Mouse (Mus musculus) thymus, adult 18-20 months (tissue): Measurements from ENCODE around the gene Cuta.
"Not testable (repeated sequence)": the region's sequence is repeated elsewhere in the genome, so short reads cannot be mapped to it uniquely, and the experiment has no call there.

Experiments
- DNase-seq, 2 experiments: peaks; one replicate each; pipeline ENCODE4 v3.0.0; 2022; ENCODE audit warnings: mixed read lengths in 2 of 2

Gene Cuta

DNA sequence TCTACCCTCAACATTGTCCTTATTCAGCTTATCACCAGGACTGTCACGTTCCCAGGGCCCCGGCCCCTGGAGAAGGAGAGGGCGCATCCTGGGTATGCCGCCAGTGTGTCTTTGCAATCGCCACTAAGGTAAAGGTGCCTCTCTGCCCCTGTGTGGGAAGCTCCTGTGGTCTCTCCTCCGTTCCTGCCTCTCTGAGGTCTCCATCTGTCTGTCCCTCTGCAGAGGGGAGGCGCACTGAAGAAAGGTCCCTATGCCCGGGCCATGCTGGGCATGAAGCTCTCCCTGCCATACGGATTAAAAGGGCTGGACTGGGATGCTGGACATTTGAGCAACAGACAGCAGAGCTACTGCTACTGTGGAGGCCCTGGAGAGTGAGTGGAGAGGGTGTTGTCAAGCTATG is 4.3 kb downstream of the Cuta start:
- no peak for DNase-seq

DNA sequence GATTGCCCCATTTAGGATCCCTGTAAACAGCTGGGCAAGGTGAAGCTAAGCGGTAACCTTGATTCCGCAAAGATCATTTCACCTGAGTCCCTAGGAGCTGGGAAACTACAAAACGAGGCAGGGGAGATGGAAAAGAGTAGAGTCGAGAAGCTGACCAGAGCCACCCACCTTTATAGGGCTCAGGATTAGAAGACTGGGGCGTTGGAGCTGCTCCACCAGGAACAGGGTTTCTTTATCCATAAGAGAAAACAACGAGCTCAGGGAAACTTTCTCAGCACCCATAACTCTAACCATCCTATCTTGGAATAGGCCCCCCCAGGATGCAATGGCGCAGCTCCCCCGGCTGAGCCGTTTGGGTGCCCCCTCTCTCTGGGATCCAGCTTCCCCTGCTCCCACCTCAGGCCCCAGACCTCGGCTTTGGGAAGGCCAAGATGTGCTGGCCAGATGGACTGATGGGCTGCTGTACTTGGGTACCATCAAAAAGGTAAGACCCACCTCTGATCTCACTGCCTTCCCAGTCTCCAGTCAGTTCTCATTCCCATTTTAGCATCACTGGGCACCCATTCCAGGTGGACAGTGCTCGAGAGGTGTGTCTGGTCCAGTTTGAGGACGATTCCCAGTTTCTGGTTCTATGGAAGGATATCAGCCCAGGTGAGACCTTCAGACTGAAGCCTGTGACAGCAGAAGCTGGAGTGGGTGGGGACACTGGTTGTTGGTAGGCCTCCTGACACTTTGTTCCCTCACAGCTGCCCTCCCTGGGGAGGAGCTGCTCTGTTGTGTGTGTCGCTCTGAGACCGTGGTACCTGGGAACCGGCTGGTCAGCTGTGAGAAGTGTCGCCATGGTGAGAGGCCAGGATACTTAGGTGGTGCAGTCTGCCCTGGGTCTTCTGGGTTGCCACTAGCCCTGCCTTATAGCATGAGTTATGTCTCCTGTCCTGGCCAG is 5.2 kb downstream of the Cuta start:
- no peak for DNase-seq

DNA sequence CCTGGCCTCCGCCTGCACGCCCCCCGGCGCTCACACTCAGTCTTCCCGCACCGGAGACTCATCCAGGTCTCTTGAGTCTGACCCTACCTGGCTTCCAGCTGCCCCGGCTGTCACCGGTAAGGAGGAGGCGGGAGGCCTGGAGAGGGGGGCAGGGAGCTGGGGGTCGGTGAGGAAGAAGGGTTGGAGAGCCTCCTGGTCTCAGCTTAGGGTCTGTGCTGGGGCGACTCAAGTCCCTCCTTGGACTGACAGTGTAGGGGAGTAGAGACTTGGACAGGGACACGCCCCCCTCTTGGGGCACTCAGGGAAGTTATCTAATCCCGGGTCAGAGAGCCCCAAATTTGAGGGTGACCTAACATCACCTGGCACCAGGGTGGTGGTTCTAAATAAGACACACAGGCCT is 6.0 kb downstream of the Cuta start:
- no peak for DNase-seq

DNA sequence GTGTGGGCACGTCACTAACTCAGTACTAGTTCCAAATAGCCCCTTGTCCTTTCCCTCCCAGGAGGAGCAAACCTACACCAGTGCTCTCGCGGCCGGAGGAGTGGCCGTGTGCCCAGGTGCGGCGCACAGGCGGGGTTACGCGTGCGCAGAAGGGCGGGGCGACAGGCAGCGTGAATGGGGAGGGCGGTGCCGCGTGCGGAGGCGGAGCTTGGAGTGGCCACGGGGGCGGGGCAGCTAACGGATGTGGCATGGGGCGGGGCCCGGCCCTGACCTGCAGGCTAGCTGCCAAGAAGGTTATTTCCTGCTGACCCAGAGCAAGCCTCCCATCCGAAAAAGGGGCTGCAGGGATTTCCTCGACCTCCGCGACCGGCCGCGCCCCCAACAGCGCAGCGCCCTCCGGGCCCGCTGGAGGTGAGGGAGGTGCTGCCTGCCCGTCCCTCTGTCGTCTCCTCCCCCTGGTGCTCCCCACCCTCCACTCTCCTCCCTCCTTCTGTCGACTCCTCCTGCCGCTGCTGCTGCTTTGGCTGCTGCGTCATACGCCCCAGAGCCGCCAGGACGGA is 6.5 kb downstream of the Cuta start, which contains the start of gene Phf1:
TSS of gene Phf1 (plus strand) at position 214 of the 560 bp plus-strand sequence.
- DNase-seq, result peak; percentile 93 to 95

DNA sequence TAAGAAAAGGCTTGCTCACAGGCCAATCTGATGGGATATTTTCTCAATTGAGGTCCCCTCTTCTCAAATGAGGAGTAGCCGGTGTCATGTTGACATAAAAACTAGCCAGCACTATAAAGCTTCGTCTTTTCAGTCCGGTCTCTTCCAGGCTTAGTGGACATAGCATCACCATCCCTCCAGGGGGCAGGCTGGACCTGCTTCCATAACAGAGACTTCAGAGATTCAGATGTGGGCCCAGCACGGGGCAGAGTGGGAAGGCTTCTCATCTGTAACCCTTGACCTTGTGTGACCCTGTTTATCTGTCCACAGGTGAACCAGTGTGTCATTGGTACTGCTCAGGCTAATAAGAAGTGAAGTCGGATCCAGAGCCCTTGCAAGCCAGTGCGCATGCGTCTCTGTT is 7.6 kb downstream of the Cuta start:
- DNase-seq, result not testable (repeated sequence)

DNA sequence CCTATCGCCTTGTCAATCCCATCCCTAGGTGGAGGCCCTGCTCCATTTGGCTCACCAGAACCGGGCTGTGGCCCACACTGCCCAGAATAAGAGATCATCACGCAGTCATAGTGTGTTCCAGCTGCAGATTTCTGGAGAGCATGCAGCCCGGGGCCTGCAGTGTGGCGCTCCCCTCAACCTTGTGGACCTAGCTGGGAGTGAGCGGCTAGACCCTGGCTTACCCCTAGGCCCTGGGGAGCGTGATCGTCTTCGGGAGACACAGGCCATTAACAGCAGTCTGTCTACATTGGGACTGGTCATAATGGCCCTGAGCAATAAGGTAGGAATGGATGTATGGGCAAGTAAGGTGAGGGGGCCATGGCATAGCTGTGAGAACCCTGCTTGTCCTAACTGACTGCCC is 14.0 kb downstream of the Cuta start:
- not testable (repeated sequence) for DNase-seq

DNA sequence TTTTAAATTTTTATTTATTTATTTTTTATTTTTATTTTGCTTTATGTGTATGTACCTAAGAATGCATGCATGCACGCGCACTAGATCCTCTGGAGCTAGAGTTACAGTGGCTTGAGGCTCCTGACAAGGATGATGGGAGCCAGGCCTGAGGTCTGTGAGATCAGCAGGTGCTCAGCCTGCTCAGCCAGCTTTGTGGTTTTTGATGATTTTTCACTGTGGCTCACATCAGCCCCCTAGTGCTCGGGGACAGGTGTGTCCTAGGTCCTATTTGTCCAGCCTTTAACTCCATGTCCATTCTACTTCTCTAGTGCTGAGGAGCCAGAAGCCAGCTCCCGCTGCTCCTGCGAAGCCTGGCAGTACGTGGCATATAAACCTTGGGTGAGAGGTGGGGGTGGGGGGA is 17.0 kb downstream of the Cuta start:
- DNase-seq, result not testable (repeated sequence)

DNA sequence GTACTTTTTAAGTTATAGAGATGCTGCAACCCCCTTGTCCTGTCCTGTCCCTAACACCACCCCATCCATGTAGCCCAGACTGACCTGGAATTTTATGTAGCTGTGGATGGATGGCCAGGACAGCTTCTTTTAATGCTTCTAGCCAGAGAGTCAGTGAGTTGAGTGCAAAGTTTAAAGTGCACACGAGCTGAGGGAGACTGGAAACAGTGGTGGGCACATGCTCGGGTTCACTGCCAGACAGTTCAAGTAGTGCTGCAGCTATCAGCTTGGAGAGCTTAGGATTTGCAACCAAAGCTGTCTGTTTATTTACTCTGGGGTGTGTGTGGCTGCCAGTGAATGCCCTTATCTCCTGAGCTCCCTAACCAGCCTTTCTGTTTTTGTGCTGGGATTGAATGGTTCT is 19.9 kb downstream of the Cuta start:
- not testable (repeated sequence) for DNase-seq

DNA sequence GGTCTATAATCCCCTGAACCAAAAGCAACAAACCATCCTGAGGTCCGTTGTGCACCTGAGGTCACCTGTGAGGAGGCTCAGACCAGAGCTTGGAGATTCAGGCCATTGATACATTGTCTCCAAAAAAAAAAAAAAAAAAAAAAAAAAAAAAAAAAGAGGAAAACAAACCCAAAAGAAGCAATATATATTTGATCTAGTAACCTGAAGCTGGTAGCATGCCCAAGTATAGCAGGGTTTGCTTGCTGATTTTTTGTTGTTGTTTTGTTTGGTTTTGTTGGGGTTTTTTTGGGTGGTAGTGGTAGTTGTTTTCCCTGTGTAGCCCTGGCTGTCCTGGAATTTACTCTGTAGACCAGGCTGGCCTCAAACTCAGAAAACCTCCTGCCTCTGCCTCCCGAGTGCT is 21.0 kb downstream of the Cuta start:
- DNase-seq, result no peak

DNA sequence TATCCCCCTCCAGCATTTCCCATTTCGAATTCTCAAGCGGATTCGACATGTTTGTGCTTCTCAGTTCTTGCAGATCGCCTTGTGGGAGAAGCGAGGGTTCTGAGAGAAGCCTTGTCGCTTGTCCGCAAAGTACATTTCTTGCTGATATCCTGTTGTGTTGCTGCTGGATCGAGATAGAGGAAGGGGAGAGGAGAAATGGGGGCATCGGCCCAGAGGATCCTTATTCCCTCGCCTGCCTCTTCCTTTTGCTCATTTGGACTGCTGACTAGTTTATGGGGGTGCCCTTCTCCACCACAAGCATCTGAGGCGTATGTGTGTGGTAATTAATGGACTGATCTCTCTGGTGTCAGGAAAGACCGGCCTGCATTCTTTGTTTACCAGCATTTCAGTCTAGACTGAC is 21.8 kb downstream of the Cuta start:
- not testable (repeated sequence) for DNase-seq

DNA sequence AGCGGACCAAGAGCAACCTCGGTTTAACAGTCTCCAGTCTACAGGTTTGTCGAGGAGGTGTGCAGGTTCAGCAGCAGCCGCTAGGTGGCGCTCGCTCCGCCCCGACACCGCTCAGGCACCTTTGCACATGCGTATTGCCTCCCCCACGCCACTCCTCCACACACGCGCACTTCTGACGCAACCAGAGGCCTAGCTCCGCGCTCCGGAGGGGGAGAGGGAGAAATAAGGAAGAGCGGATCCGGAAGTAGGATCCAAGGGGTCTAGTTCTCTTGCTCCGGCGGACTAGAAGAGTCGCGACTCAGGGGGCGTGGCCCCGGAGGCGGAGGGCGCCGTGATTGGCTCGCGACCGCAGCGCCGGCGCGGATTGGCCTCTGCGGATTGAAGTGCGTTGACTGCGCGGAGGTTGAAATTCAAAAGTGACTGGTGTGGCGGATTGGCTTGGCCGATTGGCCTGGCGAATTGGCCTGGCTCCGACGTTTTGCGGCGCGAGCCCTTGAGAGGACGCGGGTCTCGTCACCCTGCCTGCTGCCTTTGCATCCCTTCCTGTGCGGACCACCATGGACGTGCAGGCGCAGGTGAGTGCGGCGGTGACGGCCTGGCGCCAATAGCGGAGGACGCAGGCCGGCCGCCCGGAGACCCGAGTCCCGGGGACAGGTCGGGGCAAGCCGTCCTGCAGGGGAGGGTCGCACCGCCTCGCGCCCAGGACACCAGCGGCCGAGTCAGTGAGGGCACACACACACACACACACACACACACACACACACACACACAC is 22.5 kb downstream of the Cuta start, which contains the start of gene Kifc5b:
TSS of gene Kifc5b (plus strand) at position 381 of the 772 bp plus-strand sequence.
- DNase-seq, result peak; percentile 98 to 99

DNA sequence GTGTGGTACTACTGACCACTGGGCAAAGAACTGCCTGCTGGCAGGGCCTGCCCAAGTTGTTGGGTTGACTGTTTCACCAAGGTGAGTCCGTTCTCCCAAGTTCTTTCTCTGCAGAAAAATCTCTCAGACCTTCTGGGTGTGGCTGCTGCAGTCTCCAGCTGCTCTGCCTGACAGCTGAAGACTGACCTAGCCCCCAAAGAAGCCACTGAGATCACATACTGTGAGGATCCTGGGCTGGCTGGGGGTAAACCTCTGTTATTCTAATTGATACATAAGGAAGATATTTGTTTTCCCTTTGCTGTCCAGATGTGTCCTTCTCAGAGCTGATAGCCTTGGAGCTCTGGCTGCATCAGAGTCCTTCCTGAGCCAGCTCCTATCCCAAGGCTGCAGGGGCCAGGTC is 24.1 kb downstream of the Cuta start:
- DNase-seq, result no peak

DNA sequence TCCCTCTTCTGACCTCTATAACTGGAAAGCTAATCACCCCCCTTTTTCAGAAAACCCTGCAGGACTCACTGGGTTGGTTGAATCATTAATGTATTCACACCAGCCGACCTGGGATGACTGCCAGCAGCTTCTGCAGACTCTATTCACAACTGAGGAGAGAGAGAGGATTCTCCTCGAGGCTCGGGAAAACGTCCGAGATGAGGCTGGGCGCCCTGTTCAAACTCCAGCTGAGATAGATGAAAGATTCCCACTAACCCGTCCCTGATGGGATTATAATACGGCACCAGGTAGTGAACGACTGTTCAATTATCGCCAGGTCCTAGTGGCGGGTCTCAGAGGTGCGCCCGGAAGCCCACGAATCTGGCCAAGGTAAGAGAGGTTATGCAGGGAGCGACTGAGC is 31.9 kb downstream of the Cuta start:
- not testable (repeated sequence) for DNase-seq

DNA sequence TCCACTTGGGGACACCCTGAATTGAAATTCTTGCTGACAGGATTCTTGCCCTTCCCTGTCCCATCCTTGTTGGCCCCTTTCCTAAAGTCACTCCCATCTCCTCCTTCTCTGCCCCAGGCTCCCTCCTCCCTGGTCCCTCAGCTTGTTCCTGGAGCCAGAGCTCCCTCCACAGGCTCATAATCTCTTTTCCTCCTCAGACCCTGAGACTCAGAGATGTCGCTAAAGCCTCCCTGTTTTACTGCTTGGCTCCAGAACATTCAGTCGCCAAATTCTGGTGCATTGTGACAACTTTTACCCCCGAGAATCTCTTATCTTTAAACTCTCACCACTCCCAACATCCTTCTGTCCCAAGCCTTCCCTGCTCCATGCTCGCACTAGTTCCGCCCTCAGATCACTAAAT is 35.0 kb downstream of the Cuta start:
- DNase-seq, result no peak

DNA sequence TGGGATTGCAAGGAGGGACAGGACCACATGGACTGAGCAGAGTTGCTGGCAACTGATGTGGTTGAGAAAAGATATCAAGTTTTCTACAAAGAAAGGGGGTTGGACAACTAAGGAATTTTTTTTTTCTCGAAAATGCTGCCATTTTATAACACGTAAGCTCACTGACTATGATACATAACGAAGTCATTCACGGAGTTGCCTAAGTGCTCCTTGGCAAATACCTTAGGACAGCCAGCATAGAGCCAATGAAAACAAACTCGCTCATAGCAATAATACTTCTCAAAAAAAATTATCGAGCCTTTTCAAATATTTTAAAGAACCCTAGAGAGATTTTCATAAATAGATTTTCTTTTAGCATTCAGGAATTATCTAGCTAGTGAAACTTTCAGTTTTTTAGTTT is 38.5 kb downstream of the Cuta start:
- no peak for DNase-seq

DNA sequence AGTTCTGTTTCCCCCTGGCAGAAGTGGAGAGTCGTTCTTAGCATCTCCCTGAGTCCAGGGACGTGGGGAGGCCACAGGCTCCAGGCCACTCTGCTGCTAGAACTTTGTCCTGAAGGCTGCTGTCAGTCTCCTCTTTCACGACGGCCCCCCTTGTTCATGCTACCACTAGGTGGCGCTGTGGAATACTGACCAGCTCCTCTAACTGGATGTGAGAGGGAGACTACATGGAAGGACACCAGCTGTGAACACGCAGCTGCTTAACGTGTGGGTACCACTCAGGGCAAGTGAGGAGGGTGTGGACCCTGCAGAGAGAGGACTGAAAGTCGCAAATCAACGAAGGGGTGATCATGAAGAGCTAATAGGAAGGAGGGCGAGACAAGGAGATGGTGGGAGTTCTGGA is 43.8 kb downstream of the Cuta start:
- peak; percentile 17 to 29 for DNase-seq

DNA sequence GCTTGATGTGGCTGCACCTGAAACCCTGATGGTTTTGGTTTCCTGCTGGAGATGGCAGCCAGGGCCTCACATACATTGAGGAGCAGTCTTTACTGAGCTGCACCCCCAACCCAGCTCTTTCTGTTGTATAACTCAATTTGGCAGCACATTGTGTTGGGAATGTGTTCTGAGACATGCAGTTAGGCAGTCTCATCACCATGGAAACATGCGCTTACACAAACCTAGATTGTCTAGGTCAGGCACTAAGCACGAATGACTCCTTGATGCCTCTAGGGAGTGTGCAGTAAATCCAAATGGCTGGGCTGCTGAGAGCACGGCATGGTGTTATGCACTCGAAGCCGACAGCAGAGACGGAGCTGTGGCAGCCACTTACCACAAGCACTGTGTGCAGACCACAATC is 45.0 kb downstream of the Cuta start:
- no peak for DNase-seq

DNA sequence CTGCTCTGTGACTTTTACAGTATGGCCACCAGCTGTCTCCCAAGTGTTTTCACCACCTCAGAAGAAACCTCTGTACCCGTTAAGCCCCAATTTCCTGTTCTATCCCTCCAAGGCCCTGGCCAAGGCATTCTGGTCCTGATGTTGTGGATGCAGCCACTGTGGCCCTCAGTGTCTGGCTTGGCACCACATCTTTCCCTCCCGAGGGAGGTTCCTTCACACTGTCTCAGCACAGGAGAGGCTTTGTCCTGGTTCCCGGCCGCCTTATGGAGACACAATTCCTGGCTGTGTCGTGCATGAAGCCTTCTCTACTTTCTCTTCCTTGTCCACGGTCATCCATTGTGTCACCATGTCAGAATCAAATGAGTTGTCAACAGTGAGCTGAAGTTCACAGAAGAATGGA is 45.9 kb downstream of the Cuta start:
- DNase-seq, result no peak

DNA sequence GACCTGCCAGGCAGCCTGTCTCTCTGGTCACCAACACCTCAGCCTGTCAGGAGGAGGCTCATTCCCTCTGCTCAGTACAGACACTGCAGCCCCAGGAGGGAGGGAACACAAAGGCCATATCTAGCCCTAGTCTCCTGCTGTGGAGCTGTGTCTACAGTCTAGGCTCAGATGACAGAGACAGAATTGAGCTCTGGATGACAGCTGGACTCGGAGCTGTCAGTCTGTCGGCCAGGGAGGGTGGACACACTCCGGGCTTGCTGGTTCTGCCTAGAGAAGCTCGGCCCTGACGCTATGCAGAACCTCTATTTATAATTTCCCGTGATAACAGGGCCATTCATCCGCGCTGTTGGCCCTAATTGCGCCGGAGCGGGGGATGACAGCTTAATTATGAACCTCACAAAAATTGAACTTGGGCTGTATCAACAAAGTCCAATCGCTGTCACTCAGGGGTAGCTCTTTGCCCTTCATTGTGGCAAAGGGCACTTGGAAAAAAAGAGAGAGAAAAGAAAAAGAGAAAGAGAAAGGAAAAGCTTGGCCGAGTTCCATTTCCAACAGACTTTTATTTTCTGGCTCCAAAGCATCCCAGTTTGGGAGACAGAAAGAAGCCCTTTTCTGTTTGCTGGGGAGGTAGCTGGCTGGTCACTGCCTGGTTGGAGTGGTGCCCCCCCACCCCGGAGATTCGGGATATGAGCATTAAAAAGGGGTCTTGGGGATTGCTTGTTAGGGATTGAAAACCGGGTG is 46.6 kb downstream of the Cuta start:
- no peak for DNase-seq

DNA sequence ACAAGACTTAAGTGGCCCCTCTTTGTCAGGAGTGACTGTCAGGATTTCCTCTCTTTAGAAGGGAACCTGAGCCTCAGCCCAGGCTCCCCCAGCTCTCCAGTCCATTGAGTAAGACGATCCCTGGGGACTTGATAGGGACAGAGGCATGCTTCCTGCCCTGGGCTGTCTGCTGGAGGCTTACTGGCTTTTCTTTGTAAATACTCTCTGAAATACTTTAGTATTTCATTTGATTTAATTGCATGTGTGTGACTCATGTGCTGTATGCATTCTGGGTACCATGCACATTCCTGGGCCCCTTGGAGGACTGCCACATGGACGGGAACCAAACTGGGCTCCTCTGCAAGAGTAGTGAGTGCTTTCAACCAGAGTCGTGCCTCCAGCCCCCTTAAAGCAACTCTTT is 51.4 kb downstream of the Cuta start:
- no peak for DNase-seq

DNA sequence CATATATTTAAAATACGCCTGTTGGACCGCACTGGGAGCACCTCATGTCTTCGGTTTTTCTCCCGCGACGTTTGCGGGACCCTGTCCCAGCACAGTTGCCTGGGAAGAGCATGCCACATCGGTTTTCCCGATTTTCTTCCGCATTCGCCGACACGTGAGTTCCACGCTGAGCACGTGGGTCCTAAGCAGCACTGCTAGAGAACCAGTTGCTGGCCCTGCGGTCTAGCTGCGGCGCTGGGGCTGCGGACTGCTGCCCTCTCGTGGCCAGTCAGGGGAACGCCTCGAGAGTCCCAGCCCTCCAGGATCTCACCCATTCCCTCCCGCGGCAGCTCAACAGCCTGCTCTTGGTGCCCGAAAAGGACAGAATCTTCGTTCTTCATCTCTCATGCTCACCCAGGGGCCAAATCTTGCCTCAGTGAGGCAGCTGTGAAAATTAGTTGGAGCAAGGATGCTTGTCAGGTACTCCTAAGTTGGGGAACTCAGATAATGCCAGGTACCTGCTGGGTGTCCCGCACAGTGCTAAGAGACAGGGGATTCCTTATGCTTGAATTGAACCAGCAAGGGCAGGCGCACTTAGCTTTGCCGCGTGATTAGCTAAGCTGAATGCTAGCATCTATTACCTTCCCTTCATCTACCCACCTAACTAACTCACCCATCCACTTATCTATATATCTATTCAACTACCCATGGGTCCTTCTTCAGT is 53.2 kb downstream of the Cuta start:
- peak; percentile 62 to 68 for DNase-seq
